Mouse (Mus musculus) midbrain, embryonic 10.5 days (tissue): ENCODE data around the gene Ror1. TPM values are rescaled to one million over a fixed set of nuclear protein-coding genes. Genes with fewer than 3 reads are reported as not detected.

Experiments
- DNase-seq: peaks from one replicate; pipeline ENCODE4 v3.0.0-alpha.2; 2017; ENCODE audit warnings: low spot score
- H3K27ac ChIP-seq: fragments of 300-500 bp; sonication (generic); replicated peaks from 2 replicates; pipeline ENCODE4 v1.5.1; 2016; ENCODE audit warnings: mild to moderate bottlenecking
- H3K27me3 ChIP-seq: fragments of 300-500 bp; sonication (generic); 2 replicates; pipeline ENCODE4 v1.6.1; 2016; ENCODE audit warnings: low read depth, mild to moderate bottlenecking; ENCODE audit not compliant: poor library complexity, severe bottlenecking
- H3K36me3 ChIP-seq: fragments of 300-500 bp; sonication (generic); 2 replicates; pipeline ENCODE4 v1.6.1; 2016; ENCODE audit warnings: mild to moderate bottlenecking, moderate library complexity
- H3K4me1 ChIP-seq: fragments of 300-500 bp; sonication (generic); 2 replicates; pipeline ENCODE4 v1.6.1; 2016
- H3K4me3 ChIP-seq: fragments of 300-500 bp; sonication (generic); 2 replicates; pipeline ENCODE4 v1.5.1; 2016; ENCODE audit warnings: mild to moderate bottlenecking, moderate library complexity
- H3K9me3 ChIP-seq: fragments of 300-500 bp; sonication (generic); replicated peaks from 2 replicates; pipeline ENCODE4 v1.6.1; 2016; ENCODE audit warnings: mild to moderate bottlenecking
- WGBS: fragments of 180-500 bp; shearing (Covaris S2); methylation state at CpG from one replicate; pipeline ENCODE4 v1.1.7; 2016; 5-methylcytosine and 5-hydroxymethylcytosine counted together
- polyA plus RNA-seq: library from polyadenylated mRNA; unstranded; fragments of >200 nt; fragmentation: Nextera tagmentation; extraction: Ambion mirVana; gene quantifications from 2 replicates; pipeline ENCODE4 v1.2.1, GENCODE M21; 2016

Gene Ror1
- polyA plus RNA-seq, 1 experiment from 2014 or later, result 5.9 TPM

GRCm38 (mm10) chr4:100204381-100204780 is 108.8 kb downstream of the Ror1 start:
- Histone ChIP-seq H3K4me1 (peaks cover 5% of the 10 kb centered on the region; the same call in 1 of the 2 replicates), H3K4me3 (no peak overlapping the region), H3K27ac (no peak overlapping the region), H3K36me3 (no peaks in the 10 kb centered on the region), H3K27me3 (no peaks in the 10 kb centered on the region), H3K9me3 (no peaks in the 10 kb centered on the region)
- WGBS, result 81% methylated on average over 12 of the region's 12 CpGs
- DNase-seq, result no peak

- H3K27ac ChIP-seq, result no peak overlapping the region
- no peaks in the 10 kb centered on the region for H3K36me3 ChIP-seq
- H3K4me1 ChIP-seq, result peaks cover 9% of the 10 kb centered on the region; the same call in 1 of the 2 replicates
- WGBS, result 52% methylated on average over 4 of the region's 4 CpGs
- DNase-seq, result no peak
- H3K27me3 ChIP-seq, result 0 out of 2 replicates have a peak, but pooled peaks cover 2% of the 10 kb centered on the region
- H3K4me3 ChIP-seq, result no peak overlapping the region
- H3K9me3 ChIP-seq, result no peaks in the 10 kb centered on the region
These were observed 112.5 kb downstream of the Ror1 start for GRCm38 (mm10) chr4:100208081-100208480.

GRCm38 (mm10) chr4:100209106-100209505 is 113.5 kb downstream of the Ror1 start:
- Histone ChIP-seq H3K27ac (no peak overlapping the region), H3K27me3 (0 out of 2 replicates have a peak, but pooled peaks cover 2% of the 10 kb centered on the region)
- 82% methylated on average over 4 of the region's 4 CpGs for WGBS

GRCm38 (mm10) chr4:100211331-100211730 is 115.7 kb downstream of the Ror1 start:
- peaks cover 9% of the 10 kb centered on the region; the same call in 1 of the 2 replicates for H3K4me1 ChIP-seq
- no peak for DNase-seq
- no peak overlapping the region for H3K4me3 ChIP-seq
- no peaks in the 10 kb centered on the region for H3K36me3 ChIP-seq
- H3K9me3 ChIP-seq, result no peaks in the 10 kb centered on the region
- 0 out of 2 replicates have a peak, but pooled peaks cover 2% of the 10 kb centered on the region for H3K27me3 ChIP-seq
- H3K27ac ChIP-seq, result no peak overlapping the region
- WGBS, result 84% methylated on average over 4 of the region's 4 CpGs

More at GRCm38 (mm10) chr4:100209106-100209505, 113.5 kb downstream of the Ror1 start:
- H3K36me3 ChIP-seq, result no peaks in the 10 kb centered on the region
- H3K9me3 ChIP-seq, result no peaks in the 10 kb centered on the region
- no peak overlapping the region for H3K4me3 ChIP-seq
- peaks cover 9% of the 10 kb centered on the region; the same call in 1 of the 2 replicates for H3K4me1 ChIP-seq
- DNase-seq, result no peak

- Histone ChIP-seq H3K27me3 (0 out of 2 replicates have a peak, but pooled peaks cover 6% of the 10 kb centered on the region), H3K9me3 (no peaks in the 10 kb centered on the region), H3K27ac (no peak overlapping the region), H3K36me3 (no peaks in the 10 kb centered on the region), H3K4me1 (peaks cover 4% of the 10 kb centered on the region; the same call in 1 of the 2 replicates), H3K4me3 (no peak overlapping the region)
- DNase-seq, result peak; percentile 32
- 67% methylated on average over 13 of the region's 13 CpGs for WGBS
These were observed 119.0 kb downstream of the Ror1 start for GRCm38 (mm10) chr4:100214324-100215215.

- no peak for DNase-seq
- H3K27me3 ChIP-seq, result peaks cover 15% of the 10 kb centered on the region
- no peak overlapping the region for H3K27ac ChIP-seq
- no peaks in the 10 kb centered on the region for H3K9me3 ChIP-seq
- peaks cover 4% of the 10 kb centered on the region; the same call in 1 of the 2 replicates for H3K4me1 ChIP-seq
- no peak overlapping the region for H3K4me3 ChIP-seq
- H3K36me3 ChIP-seq, result no peaks in the 10 kb centered on the region
- WGBS, result 80% methylated on average over 3 of the region's 3 CpGs
These were observed 121.0 kb downstream of the Ror1 start for GRCm38 (mm10) chr4:100216587-100216986.

GRCm38 (mm10) chr4:100219026-100219425 is 123.4 kb downstream of the Ror1 start:
- Histone ChIP-seq H3K9me3 (no peaks in the 10 kb centered on the region), H3K36me3 (no peaks in the 10 kb centered on the region), H3K27me3 (peaks cover 29% of the 10 kb centered on the region), H3K27ac (no peak overlapping the region), H3K4me1 (peaks cover 20% of the 10 kb centered on the region), H3K4me3 (no peak overlapping the region)
- 81% methylated on average over 4 of the region's 4 CpGs for WGBS
- no peak for DNase-seq

GRCm38 (mm10) chr4:100219599-100219998 is 124.0 kb downstream of the Ror1 start:
- Histone ChIP-seq H3K4me1 (peaks cover 23% of the 10 kb centered on the region), H3K27me3 (peaks cover 29% of the 10 kb centered on the region), H3K27ac (no peak overlapping the region), H3K36me3 (no peaks in the 10 kb centered on the region), H3K4me3 (no peak overlapping the region), H3K9me3 (no peaks in the 10 kb centered on the region)
- 89% methylated on average over 4 of the region's 4 CpGs for whole genome bisulfite sequencing
- no peak for DNase-seq

GRCm38 (mm10) chr4:100221978-100222737 is 126.6 kb downstream of the Ror1 start:
- no peaks in the 10 kb centered on the region for H3K9me3 ChIP-seq
- H3K27ac ChIP-seq, result no peak overlapping the region
- DNase-seq, result no peak
- no peaks in the 10 kb centered on the region for H3K36me3 ChIP-seq
- H3K4me3 ChIP-seq, result no peak overlapping the region
- WGBS, result 81% methylated on average over 13 of the region's 13 CpGs
- H3K27me3 ChIP-seq, result peaks cover 41% of the 10 kb centered on the region
- H3K4me1 ChIP-seq, result peaks cover 23% of the 10 kb centered on the region

- H3K4me3 ChIP-seq, result no peak overlapping the region
- H3K27ac ChIP-seq, result 0 out of 2 replicates have a peak overlapping the region, but pooled peaks have one; percentile 13
- no peaks in the 10 kb centered on the region for H3K36me3 ChIP-seq
- H3K27me3 ChIP-seq, result peaks cover 41% of the 10 kb centered on the region
- H3K9me3 ChIP-seq, result no peaks in the 10 kb centered on the region
- peaks cover 23% of the 10 kb centered on the region for H3K4me1 ChIP-seq
- DNase-seq, result peak; percentile 26
- 18% methylated on average over 1 of the region's 1 CpGs for WGBS
These were observed 127.9 kb downstream of the Ror1 start for GRCm38 (mm10) chr4:100223532-100223931.

- H3K27ac ChIP-seq, result 0 out of 2 replicates have a peak overlapping the region, but pooled peaks have one; percentile 13
- H3K4me3 ChIP-seq, result no peak overlapping the region
- H3K27me3 ChIP-seq, result peaks cover 41% of the 10 kb centered on the region
- no peaks in the 10 kb centered on the region for H3K9me3 ChIP-seq
- peaks cover 23% of the 10 kb centered on the region for H3K4me1 ChIP-seq
- 52% methylated on average over 3 of the region's 3 CpGs for WGBS
- H3K36me3 ChIP-seq, result no peaks in the 10 kb centered on the region
- no peak for DNase-seq
These were observed 128.4 kb downstream of the Ror1 start for GRCm38 (mm10) chr4:100223965-100224364.

GRCm38 (mm10) chr4:100226619-100227018 is 131.0 kb downstream of the Ror1 start:
- 75% methylated on average over 4 of the region's 4 CpGs for WGBS
- Histone ChIP-seq H3K9me3 (no peaks in the 10 kb centered on the region), H3K4me1 (peaks cover 23% of the 10 kb centered on the region), H3K4me3 (no peak overlapping the region), H3K36me3 (no peaks in the 10 kb centered on the region), H3K27me3 (peaks cover 28% of the 10 kb centered on the region), H3K27ac (no peak overlapping the region)
- no peak for DNase-seq
